Mouse (Mus musculus) liver, adult 2 months (tissue): ENCODE data around the gene Zbtb21. TPM values are rescaled to one million over a fixed set of nuclear protein-coding genes. Genes with fewer than 3 reads are reported as not detected.

Experiments
- DNase-seq: peaks from one replicate; pipeline ENCODE4 v3.0.0-alpha.2; 2011; ENCODE audit warnings: low read depth, low spot score; ENCODE audit errors: extremely low read depth
- H3K27ac ChIP-seq: fragments of 200-500 bp; replicated peaks from 2 replicates; pipeline ENCODE4 v1.5.1; 2012; ENCODE audit warnings: low read depth, mild to moderate bottlenecking, control low read depth, inconsistent platforms, low read length; ENCODE audit not compliant: insufficient read depth
- H3K27me3 ChIP-seq: fragments of 200-500 bp; 2 replicates; pipeline ENCODE4 v1.6.1; 2012; ENCODE audit warnings: mild to moderate bottlenecking, moderate library complexity, low read length, inconsistent platforms; ENCODE audit not compliant: control insufficient read depth, insufficient read depth
- H3K36me3 ChIP-seq: fragments of 200-500 bp; 2 replicates; pipeline ENCODE4 v1.6.1; 2012; ENCODE audit warnings: low read length, inconsistent platforms; ENCODE audit not compliant: control insufficient read depth, insufficient read depth
- H3K4me1 ChIP-seq: fragments of 200-500 bp; 2 replicates; pipeline ENCODE4 v1.6.1; 2011; ENCODE audit warnings: low read length; ENCODE audit not compliant: control insufficient read depth, insufficient read depth
- H3K4me3 ChIP-seq: fragments of 200-500 bp; 2 replicates; pipeline ENCODE4 v1.5.1; 2011; ENCODE audit warnings: low read depth, mild to moderate bottlenecking, control low read depth, low read length, moderate library complexity; ENCODE audit not compliant: insufficient read depth
- H3K79me2 ChIP-seq: fragments of 200-500 bp; 2 replicates; pipeline ENCODE4 v1.6.1; 2012; ENCODE audit warnings: inconsistent platforms, mild to moderate bottlenecking, low read length, moderate library complexity; ENCODE audit not compliant: control insufficient read depth, insufficient read depth
- H3K9ac ChIP-seq: fragments of 200-500 bp; 2 replicates; pipeline ENCODE4 v1.6.1; 2012; ENCODE audit warnings: low read depth, mild to moderate bottlenecking, control low read depth, inconsistent platforms, low read length
- CTCF ChIP-seq: fragments of 200-500 bp; IDR thresholded peaks from 2 replicates; pipeline ENCODE4 v1.5.1; 2011; ENCODE audit warnings: low read depth, low read length, control low read depth
- POLR2A ChIP-seq: fragments of 200-500 bp; IDR thresholded peaks from 2 replicates; pipeline ENCODE4 v1.6.1; 2011; ENCODE audit warnings: low read length, control low read depth; ENCODE audit not compliant: insufficient read depth; ENCODE audit errors: extremely low read depth
- WGBS: fragments of 180-500 bp; shearing (Covaris S2); methylation state at CpG from one replicate; pipeline ENCODE4 v1.1.7; 2018; 5-methylcytosine and 5-hydroxymethylcytosine counted together
- polyA plus RNA-seq: library from polyadenylated mRNA; depleted of rRNA; stranded (reverse); fragments of >200 nt; gene quantifications from 2 replicates; pipeline ENCODE4 v1.2.3, GENCODE M21; 2012
- total RNA-seq: library from RNA; depleted of rRNA; stranded (reverse); fragments of >200 nt; gene quantifications from 2 replicates; pipeline ENCODE4 v1.2.3, GENCODE M21; 2014

Zbtb21 gene
- total and polyA plus RNA-seq, 2 experiments = 5.7 to 8.8 TPM

DNA sequence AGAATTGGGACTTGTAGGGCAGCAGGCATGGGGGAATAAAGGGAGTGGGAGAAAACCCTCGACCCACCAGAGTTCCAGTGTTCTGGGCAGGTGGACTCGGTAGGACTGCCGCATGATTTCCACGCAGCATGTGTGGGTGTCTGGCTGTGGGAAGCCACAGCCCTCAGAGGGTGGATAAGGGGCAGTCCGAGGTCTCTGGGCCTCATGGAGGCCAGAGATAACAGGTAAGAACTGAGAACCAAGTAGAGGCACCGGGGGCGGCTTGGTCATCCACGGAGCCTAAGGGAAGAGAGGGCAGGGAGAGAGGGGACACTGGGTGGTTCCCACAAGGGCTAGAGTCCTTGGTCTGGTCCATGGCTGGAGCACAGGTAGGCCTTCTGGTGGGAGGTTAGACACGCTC is 36.0 kb downstream of the Zbtb21 start:
- peaks cover 4% of the 10 kb centered on the region; the same call in 1 of the 2 replicates for H3K79me2 ChIP-seq
- no peak overlapping the region for H3K27ac ChIP-seq
- no peak overlapping the region for H3K4me3 ChIP-seq
- H3K36me3 ChIP-seq = no peaks in the 10 kb centered on the region
- peaks cover 6% of the 10 kb centered on the region for H3K4me1 ChIP-seq
- TF ChIP-seq POLR2A (no peak), CTCF (no peak)
- WGBS = 90% methylated on average over 9 of the region's 9 CpGs
- H3K9ac ChIP-seq = no peak overlapping the region
- no peak for DNase-seq
- no peaks in the 10 kb centered on the region for H3K27me3 ChIP-seq

DNA sequence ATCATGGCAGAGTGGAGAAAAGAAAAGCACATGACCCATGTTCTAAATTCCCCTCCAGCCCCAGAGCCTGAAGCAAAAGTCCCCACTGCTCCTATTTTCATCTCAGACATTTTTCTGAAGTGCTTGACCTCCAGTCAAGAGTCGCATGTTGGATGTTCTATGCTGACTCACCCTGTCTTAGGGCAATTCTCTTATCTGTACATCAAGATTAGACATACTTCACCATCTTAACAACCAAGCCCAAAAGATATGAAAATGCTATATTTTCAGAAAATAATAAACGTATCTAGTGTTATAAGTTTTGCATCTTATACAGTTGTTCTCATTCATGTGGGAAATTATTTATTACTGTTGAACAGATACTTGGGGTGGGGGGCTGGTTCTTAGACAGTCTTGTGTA is 36.7 kb downstream of the Zbtb21 start:
- Histone ChIP-seq H3K36me3 (no peaks in the 10 kb centered on the region), H3K27me3 (no peaks in the 10 kb centered on the region), H3K27ac (no peak overlapping the region), H3K9ac (no peak overlapping the region), H3K4me3 (no peak overlapping the region), H3K79me2 (peaks cover 4% of the 10 kb centered on the region; the same call in 1 of the 2 replicates), H3K4me1 (peaks cover 6% of the 10 kb centered on the region)
- DNase-seq = no peak
- TF ChIP-seq CTCF = no peak
- no peak for TF ChIP-seq POLR2A
- WGBS = 86% methylated on average over 2 of the region's 2 CpGs

DNA sequence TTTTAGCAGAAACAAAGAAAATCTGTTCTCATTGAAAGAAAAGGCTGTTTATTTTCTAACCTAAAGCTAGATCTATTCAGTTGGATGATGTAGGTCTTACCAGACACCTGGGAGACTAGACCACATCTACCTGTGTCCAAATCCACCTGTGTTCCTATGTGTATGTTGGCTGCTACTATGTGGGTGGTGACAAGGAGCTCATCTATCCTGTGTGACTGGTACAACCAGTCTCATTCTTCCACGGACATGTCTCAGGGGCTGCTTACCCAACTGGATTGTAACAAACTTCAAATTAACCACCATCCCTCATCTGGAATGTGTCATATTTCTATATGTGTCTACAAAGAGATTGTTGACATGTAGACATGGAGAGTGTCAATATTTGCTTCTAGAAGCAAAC is 38.7 kb downstream of the Zbtb21 start:
- Histone ChIP-seq H3K36me3 (no peaks in the 10 kb centered on the region; the same call in 1 of the 2 replicates), H3K27me3 (no peaks in the 10 kb centered on the region), H3K4me3 (no peak overlapping the region), H3K27ac (no peak overlapping the region), H3K79me2 (peaks cover 15% of the 10 kb centered on the region; the same call in 1 of the 2 replicates), H3K4me1 (peaks cover 17% of the 10 kb centered on the region), H3K9ac (no peak overlapping the region)
- DNase-seq = no peak
- TF ChIP-seq CTCF (no peak), POLR2A (no peak)
- WGBS = 98% methylated on average over 1 of the region's 1 CpGs

DNA sequence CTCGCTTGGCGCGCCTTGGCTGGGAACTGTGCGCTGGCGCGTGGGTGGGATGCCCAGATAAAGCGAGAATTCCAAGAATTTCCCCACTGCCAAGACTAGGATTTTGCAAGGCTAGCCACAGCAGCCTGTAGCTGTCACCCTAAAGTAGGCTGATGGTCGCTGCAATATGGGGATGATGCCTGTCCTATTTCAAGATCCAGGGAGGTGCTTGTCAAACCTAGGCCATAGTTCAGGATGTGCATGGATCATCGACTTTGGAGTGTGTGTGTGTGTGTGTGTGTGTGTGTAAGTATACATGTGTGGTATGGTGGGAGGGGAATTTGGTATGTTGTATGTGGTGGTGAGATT is 39.7 kb downstream of the Zbtb21 start:
- 0% methylated on average over 9 of the region's 9 CpGs for WGBS
- Histone ChIP-seq H3K27me3 (no peaks in the 10 kb centered on the region), H3K4me1 (peaks cover 20% of the 10 kb centered on the region), H3K36me3 (no peaks in the 10 kb centered on the region; the same call in 1 of the 2 replicates), H3K79me2 (peaks cover 23% of the 10 kb centered on the region; the same call in 1 of the 2 replicates), H3K9ac (peak overlapping the region; percentile 71), H3K4me3 (peak overlapping the region; percentile 93), H3K27ac (peak overlapping the region; percentile 21)
- DNase-seq = no peak
- TF ChIP-seq CTCF (no peak), POLR2A (no peak)

DNA sequence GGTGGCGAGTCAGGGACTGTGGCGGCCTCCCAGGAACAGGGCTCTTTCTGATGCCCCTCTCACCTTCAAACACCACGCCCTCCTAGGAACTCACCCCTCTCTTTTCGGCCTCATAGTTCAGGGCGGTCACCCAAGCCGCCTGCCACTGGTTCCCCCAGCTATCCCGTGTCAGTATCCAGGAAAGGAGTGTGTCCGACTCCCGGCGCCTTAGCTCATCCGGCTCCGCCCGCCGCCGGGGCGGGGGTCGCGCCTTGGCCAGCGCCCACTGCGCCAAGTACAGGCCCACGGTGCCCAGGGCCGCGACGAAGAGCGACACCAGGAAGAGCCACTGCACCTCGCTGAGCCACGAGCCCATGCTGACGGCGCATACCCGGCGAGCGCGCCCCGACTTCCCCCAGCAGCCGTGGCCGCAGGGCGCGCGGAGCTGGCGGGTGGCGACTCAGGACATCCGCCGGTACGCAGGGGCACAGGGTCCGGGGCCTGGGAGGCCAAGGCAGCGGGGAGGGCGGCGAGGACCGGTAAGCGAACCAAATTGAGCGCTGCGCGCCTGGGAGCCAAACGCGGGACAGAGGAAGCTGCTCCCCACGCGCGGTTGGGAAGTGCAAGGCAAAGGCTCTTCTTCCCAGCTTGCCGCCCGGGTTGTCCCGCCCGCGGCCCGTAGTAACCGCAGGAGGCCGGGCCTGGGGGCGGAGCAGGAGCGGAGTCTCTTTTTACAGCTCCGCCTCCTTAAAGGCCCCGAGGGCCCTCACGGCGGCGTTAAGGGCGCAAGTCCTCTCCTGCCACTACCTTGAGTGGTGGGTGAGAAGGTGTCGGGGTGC is 40.3 kb downstream of the Zbtb21 start:
- no peaks in the 10 kb centered on the region; the same call in 1 of the 2 replicates for H3K36me3 ChIP-seq
- WGBS = under 1% methylated on average over 75 of the region's 75 CpGs
- TF ChIP-seq POLR2A = peak; percentile 97
- TF ChIP-seq CTCF = no peak
- H3K27me3 ChIP-seq = no peaks in the 10 kb centered on the region
- peaks cover 26% of the 10 kb centered on the region for H3K4me1 ChIP-seq
- peak; percentile 75 for DNase-seq
- H3K79me2 ChIP-seq = peaks cover 29% of the 10 kb centered on the region; the same call in 1 of the 2 replicates
- peak overlapping the region; percentile 95 for H3K27ac ChIP-seq
- peak overlapping the region; percentile 97 for H3K9ac ChIP-seq
- H3K4me3 ChIP-seq = peak overlapping the region; percentile 93

DNA sequence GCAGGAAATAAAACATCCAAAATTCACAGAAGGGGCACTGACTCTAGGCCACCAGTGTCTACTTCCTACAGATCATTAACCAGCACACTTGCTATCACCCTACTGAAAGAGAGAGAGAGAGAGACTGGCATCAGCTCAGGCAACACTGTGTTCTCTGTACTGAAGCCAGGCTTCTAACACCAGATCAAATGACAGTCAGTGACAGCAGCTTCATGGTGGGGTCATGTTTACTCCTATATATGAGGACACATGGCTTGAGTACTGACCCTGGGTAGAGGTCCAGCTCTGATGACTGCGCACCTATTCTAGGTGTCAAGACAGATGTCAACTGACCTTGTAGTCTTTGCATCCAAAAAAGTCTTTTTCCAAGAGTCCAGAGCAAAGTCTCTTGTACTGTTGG is 41.8 kb downstream of the Zbtb21 start:
- H3K9ac ChIP-seq = no peak overlapping the region
- no peaks in the 10 kb centered on the region; the same call in 1 of the 2 replicates for H3K36me3 ChIP-seq
- DNase-seq = peak; percentile 100
- H3K27me3 ChIP-seq = no peaks in the 10 kb centered on the region
- H3K4me3 ChIP-seq = peak overlapping the region; percentile 36; the same call in 1 of the 2 replicates
- H3K4me1 ChIP-seq = peaks cover 32% of the 10 kb centered on the region
- peak overlapping the region; percentile 95 for H3K27ac ChIP-seq
- H3K79me2 ChIP-seq = peaks cover 37% of the 10 kb centered on the region
- TF ChIP-seq CTCF (no peak), POLR2A (no peak)
- WGBS = 25% methylated on average over 1 of the region's 1 CpGs
